Mouse (Mus musculus) thymus, postnatal 36 days (tissue): Measurements from ENCODE around the gene Atp12a.

Source experiments
- DNase-seq, 2 experiments: peaks; one replicate each; pipeline ENCODE4 v3.0.0; 2022; ENCODE audit warnings: mixed read lengths in 2 of 2

Atp12a gene

GRCm38 (mm10) chr14:56364711-56365237, at the start of gene Atp12a:
Gene Atp12a (plus strand): TSS chr14:56365068.
- no peak for DNase-seq

GRCm38 (mm10) chr14:56315519-56315918, 49.3 kb upstream of the Atp12a start:
- no peak for DNase-seq

- DNase-seq: no peak
Measured at GRCm38 (mm10) chr14:56316333-56316732, 48.5 kb upstream of the Atp12a start.

GRCm38 (mm10) chr14:56322982-56323381, 41.9 kb upstream of the Atp12a start:
- DNase-seq: no peak

- DNase-seq: no peak
Measured at GRCm38 (mm10) chr14:56325038-56325437, 39.8 kb upstream of the Atp12a start.

- no peak for DNase-seq
Measured at GRCm38 (mm10) chr14:56333700-56334099, 31.2 kb upstream of the Atp12a start.

GRCm38 (mm10) chr14:56334437-56334836, 30.4 kb upstream of the Atp12a start:
- DNase-seq: no peak

GRCm38 (mm10) chr14:56336032-56336431, 28.8 kb upstream of the Atp12a start:
- DNase-seq: no peak

GRCm38 (mm10) chr14:56337075-56337474, 27.8 kb upstream of the Atp12a start:
- DNase-seq: no peak

GRCm38 (mm10) chr14:56337696-56338095, 27.2 kb upstream of the Atp12a start:
- no peak for DNase-seq

- no peak for DNase-seq
Measured at GRCm38 (mm10) chr14:56338882-56339442, 25.9 kb upstream of the Atp12a start.

- no peak for DNase-seq
Measured at GRCm38 (mm10) chr14:56348704-56349103, 16.2 kb upstream of the Atp12a start.

GRCm38 (mm10) chr14:56349541-56349940, 15.3 kb upstream of the Atp12a start:
- no peak for DNase-seq

GRCm38 (mm10) chr14:56351959-56352660, 12.8 kb upstream of the Atp12a start:
- peak in 1 of 2 experiments; percentile 12 for DNase-seq

- DNase-seq: no peak
Measured at GRCm38 (mm10) chr14:56354803-56355202, 10.1 kb upstream of the Atp12a start.

- DNase-seq: no peak
Measured at GRCm38 (mm10) chr14:56355396-56355795, 9.5 kb upstream of the Atp12a start.

- no peak for DNase-seq
Measured at GRCm38 (mm10) chr14:56356196-56356595, 8.7 kb upstream of the Atp12a start.

- DNase-seq: no peak
Measured at GRCm38 (mm10) chr14:56358422-56358821, 6.4 kb upstream of the Atp12a start.

- no peak for DNase-seq
Measured at GRCm38 (mm10) chr14:56359131-56359530, 5.7 kb upstream of the Atp12a start.

- no peak for DNase-seq
Measured at GRCm38 (mm10) chr14:56365292-56365691, 424 bp downstream of the Atp12a start.

- no peak for DNase-seq
Measured at GRCm38 (mm10) chr14:56366712-56367111, 1.8 kb downstream of the Atp12a start.

- DNase-seq: peak in 1 of 2 experiments; percentile 20
Measured at GRCm38 (mm10) chr14:56368834-56369233, 4.0 kb downstream of the Atp12a start.

GRCm38 (mm10) chr14:56375731-56376130, 10.9 kb downstream of the Atp12a start:
- peak; percentile 61 to 68 for DNase-seq

GRCm38 (mm10) chr14:56377745-56378144, 12.9 kb downstream of the Atp12a start:
- no peak for DNase-seq
